Mouse (Mus musculus) stomach, embryonic 14.5 days (tissue): ENCODE results near the gene Bahcc1. TPM values are rescaled to one million over a fixed set of nuclear protein-coding genes. Genes with fewer than 3 reads are reported as not detected.

Experiments used
- ATAC-seq: fragments of 200-750 bp; cut with Nextera tagmentation; 2 replicates; pipeline ENCODE4 v1.8.0; 2017; ENCODE audit warnings: low read depth, moderate TSS enrichment; ENCODE audit not compliant: insufficient number of reproducible peaks, insufficient read depth, low FRiP score
- H3K27ac ChIP-seq: fragments of 300-500 bp; sonication (generic); 2 replicates; pipeline ENCODE4 v1.5.1; 2014; ENCODE audit warnings: mild to moderate bottlenecking, low read length, moderate library complexity, mixed read lengths
- H3K27me3 ChIP-seq: fragments of 300-500 bp; sonication (generic); 2 replicates; pipeline ENCODE4 v1.6.1; 2014; ENCODE audit warnings: low read length, control low read depth, mixed read lengths; ENCODE audit not compliant: control insufficient read depth, insufficient read depth
- H3K36me3 ChIP-seq: fragments of 300-500 bp; sonication (generic); 2 replicates; pipeline ENCODE4 v1.6.1; 2014; ENCODE audit warnings: mild to moderate bottlenecking, control low read depth, low read length, moderate library complexity, mixed read lengths; ENCODE audit not compliant: control insufficient read depth, insufficient read depth
- H3K4me1 ChIP-seq: fragments of 300-500 bp; sonication (generic); 2 replicates; pipeline ENCODE4 v1.6.1; 2014; ENCODE audit warnings: low read length, control low read depth, mixed read lengths; ENCODE audit not compliant: control insufficient read depth, insufficient read depth
- H3K4me2 ChIP-seq: fragments of 300-500 bp; sonication (generic); replicated peaks from 2 replicates; pipeline ENCODE4 v1.6.1; 2014; ENCODE audit warnings: low read depth, low read length, control low read depth
- H3K4me3 ChIP-seq: fragments of 300-500 bp; sonication (generic); 2 replicates; pipeline ENCODE4 v1.5.1; 2014; ENCODE audit warnings: low read depth, low read length, control low read depth
- H3K9ac ChIP-seq: fragments of 300-500 bp; sonication (generic); replicated peaks from 2 replicates; pipeline ENCODE4 v1.6.1; 2014; ENCODE audit warnings: low read depth, mild to moderate bottlenecking, control low read depth, low read length, moderate library complexity, mixed read lengths
- H3K9me3 ChIP-seq: fragments of 300-500 bp; sonication (generic); 2 replicates; pipeline ENCODE4 v1.6.1; 2016; ENCODE audit warnings: low read depth, low read length, control low read depth; ENCODE audit not compliant: control insufficient read depth
- WGBS: fragments of 180-500 bp; shearing (Covaris S2); extraction: QIAGEN DNeasy Blood & Tissue Kit; methylation state at CpG from one replicate; pipeline ENCODE4 v1.1.7; 2014; 5-methylcytosine and 5-hydroxymethylcytosine counted together
- polyA plus RNA-seq: library from polyadenylated mRNA; unstranded; fragments of >200 nt; fragmentation: Nextera tagmentation; extraction: Ambion mirVana; gene quantifications from 2 replicates; pipeline ENCODE4 v1.2.1, GENCODE M21; 2014

The Bahcc1 gene
- polyA plus RNA-seq, 1 experiment from 2014 or later = 13.4 TPM

DNA sequence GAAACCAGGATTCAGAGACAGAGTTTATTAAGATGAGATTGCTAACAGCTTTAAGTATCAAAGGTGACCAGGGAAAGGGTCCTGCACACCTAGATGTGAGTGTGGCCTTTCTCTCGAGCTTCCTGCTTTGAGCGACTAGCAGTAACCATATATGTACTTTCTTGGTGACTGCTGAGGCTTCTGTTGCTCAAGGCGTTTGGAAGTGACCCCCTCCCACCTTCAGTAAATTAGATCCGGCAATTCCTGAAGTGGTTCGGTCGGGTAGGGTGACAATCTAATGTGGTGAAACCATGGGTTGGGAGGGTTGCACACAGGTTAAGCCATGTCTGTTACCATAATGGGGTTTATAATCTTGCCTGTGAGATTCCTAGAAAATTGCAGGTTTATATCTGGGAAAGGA lies 79.3 kb downstream of the Bahcc1 start:
- H3K27me3 ChIP-seq = no peaks in the 10 kb centered on the region
- no peak for ATAC-seq
- no peaks in the 10 kb centered on the region for H3K9me3 ChIP-seq
- H3K27ac ChIP-seq = peak overlapping the region; percentile 89; the same call in 1 of the 2 replicates
- H3K4me3 ChIP-seq = no peak overlapping the region
- H3K36me3 ChIP-seq = no peaks in the 10 kb centered on the region
- H3K9ac ChIP-seq = no peak overlapping the region
- peaks cover 28% of the 10 kb centered on the region for H3K4me1 ChIP-seq
- H3K4me2 ChIP-seq = no peak overlapping the region
- 61% methylated on average over 6 of the region's 6 CpGs for WGBS

DNA sequence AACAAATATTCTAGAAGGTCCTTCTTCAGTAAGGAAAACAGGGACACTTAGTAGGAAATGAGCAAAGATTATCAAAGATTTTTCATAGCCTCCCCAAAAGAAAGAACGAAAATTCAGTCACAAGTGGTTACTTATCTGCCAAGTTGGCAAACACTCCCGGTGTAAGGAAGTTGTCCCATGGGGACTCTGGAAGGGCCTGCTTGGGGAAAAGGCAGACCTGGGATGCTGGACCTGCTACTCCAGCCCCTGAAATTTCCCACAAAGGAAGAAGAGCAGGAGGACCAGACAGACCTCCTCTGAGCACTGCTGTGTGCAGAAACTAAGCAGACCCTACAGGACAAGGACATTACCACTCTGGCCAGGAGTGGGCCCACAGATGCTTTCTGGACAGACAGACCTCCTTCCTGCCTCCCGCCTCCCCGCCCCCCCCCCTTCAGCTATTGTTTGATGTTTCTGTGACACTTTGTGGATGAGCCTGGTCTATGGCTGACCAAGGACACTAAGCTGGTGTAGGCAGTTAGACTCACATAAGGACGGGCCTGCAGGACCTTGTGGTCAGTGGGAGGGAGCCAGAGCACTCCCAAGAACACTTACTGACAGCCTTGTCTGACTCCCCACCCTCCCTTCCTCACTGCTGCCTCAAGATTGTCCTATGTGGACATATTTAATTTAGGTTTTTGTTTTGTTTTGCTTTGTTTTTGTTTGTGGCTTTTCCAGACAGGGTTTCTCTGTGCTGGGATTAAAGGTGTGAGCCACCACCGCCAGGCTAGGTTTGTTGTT lies 81.3 kb downstream of the Bahcc1 start:
- no peak overlapping the region for H3K9ac ChIP-seq
- H3K36me3 ChIP-seq = no peaks in the 10 kb centered on the region
- 51% methylated on average over 6 of the region's 6 CpGs for WGBS
- no peak overlapping the region for H3K4me3 ChIP-seq
- H3K27ac ChIP-seq = no peak overlapping the region
- H3K4me1 ChIP-seq = peaks cover 25% of the 10 kb centered on the region
- no peak for ATAC-seq
- H3K4me2 ChIP-seq = no peak overlapping the region
- no peaks in the 10 kb centered on the region for H3K9me3 ChIP-seq
- H3K27me3 ChIP-seq = no peaks in the 10 kb centered on the region

DNA sequence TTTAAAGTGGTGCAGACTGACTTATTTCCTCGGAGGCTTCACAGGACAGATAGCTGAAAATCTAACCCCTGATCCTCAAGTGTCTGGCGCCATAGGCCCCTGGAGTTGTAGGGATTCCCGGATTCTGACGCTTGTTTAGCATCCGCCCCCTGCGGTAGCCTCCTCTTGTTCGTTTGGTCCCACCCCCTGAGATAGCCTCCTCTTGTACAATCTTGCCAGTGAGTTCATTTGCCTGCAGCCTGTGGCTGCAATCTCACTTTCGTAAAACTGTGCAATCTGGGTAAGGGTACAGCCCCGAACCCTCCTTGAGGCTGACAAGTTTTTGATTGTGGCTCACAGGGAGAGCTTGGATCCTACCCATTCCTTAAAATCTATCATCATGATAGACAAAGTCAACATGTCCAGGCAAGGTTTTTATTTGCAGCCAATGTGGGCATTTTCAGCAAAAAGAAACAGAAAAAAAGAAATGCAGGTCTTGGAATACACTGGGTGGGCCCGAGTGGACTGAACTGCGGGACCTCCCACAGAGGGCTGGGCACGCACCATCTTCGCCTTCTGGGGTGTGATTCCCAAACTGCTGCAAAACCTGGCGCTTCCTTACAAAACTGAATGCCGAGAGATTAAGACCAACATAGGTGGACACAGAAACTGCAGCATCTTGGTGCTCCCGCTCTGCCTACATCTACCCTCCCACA lies 82.1 kb downstream of the Bahcc1 start:
- WGBS = 42% methylated on average over 16 of the region's 16 CpGs

DNA sequence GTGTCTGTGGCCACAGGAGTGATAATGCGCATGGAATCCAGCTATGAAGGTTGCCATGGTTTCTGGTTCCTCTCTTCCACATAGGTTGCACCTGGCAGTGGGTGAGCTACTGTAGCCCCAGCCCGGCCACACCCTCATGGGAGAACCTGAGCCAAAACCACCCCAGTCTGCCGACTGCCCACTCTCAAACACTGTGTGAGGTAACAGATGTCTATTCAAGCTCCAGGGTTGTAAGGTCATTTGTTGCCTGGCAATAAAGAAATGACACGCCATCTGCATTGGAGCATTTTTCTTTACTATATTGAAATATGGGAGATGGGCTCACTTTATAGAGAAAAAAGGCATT lies 82.6 kb downstream of the Bahcc1 start:
- Histone ChIP-seq H3K27me3 (no peaks in the 10 kb centered on the region), H3K4me1 (peaks cover 24% of the 10 kb centered on the region), H3K36me3 (no peaks in the 10 kb centered on the region), H3K9ac (no peak overlapping the region), H3K4me2 (peak overlapping the region; percentile 95), H3K9me3 (no peaks in the 10 kb centered on the region), H3K4me3 (peak overlapping the region; percentile 51), H3K27ac (peak overlapping the region; percentile 99)
- no peak for ATAC-seq
- WGBS = 16% methylated on average over 4 of the region's 4 CpGs

More for the DNA sequence above, 82.1 kb downstream of the Bahcc1 start:
- Histone ChIP-seq H3K9ac (no peak overlapping the region), H3K27ac (peak overlapping the region; percentile 99; the same call in 1 of the 2 replicates), H3K36me3 (no peaks in the 10 kb centered on the region), H3K9me3 (no peaks in the 10 kb centered on the region), H3K4me3 (no peak overlapping the region), H3K27me3 (no peaks in the 10 kb centered on the region), H3K4me1 (peaks cover 25% of the 10 kb centered on the region), H3K4me2 (peak overlapping the region; percentile 95)
- no peak for ATAC-seq

DNA sequence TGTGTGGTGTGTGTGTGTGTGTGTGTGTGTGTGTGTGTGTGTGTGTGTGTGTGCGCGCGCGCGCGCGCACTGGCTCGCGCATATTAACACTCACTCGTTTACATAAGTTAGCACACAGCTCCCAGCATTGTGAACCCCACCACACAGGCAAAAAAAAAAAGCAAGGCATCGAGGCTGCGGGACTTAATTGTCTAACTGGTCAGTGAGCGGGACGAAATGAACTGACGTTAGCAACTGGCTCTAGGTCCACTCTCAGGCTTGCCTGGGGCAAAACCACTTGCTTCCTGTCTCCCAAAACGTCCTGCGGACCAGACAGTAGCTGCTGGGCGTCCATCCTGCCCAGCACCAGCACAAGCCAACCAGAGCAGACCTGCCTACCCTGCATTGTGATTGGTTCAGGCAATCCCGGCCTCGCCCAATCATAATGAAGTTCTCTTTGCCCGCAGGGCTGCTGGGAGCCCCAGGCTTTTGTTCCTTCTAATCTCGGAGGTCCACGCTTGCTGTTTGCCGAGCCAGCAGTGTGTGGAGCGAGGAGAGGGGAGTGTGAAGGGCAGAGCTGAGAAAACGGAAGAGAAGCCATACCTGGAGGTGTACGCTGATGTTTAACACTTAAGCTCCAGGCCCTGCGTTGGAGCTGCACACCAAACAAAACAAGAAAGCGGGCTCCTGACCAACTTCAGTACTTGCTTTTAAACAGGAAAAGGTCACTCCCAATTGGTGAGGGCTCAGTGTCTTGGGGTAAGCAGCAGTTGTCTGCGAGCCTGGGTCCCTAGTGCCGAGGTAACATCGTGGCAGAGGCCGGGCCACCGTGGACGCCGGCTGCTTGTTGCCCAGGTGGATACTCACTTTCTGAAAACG lies 83.3 kb downstream of the Bahcc1 start:
- Histone ChIP-seq H3K9ac (peak overlapping the region; percentile 85), H3K27me3 (no peaks in the 10 kb centered on the region), H3K36me3 (no peaks in the 10 kb centered on the region), H3K9me3 (no peaks in the 10 kb centered on the region), H3K27ac (peak overlapping the region; percentile 99), H3K4me2 (peak overlapping the region; percentile 95), H3K4me3 (peak overlapping the region; percentile 51), H3K4me1 (peaks cover 21% of the 10 kb centered on the region)
- WGBS = 4% methylated on average over 37 of the region's 37 CpGs
- ATAC-seq = peak; percentile 95

DNA sequence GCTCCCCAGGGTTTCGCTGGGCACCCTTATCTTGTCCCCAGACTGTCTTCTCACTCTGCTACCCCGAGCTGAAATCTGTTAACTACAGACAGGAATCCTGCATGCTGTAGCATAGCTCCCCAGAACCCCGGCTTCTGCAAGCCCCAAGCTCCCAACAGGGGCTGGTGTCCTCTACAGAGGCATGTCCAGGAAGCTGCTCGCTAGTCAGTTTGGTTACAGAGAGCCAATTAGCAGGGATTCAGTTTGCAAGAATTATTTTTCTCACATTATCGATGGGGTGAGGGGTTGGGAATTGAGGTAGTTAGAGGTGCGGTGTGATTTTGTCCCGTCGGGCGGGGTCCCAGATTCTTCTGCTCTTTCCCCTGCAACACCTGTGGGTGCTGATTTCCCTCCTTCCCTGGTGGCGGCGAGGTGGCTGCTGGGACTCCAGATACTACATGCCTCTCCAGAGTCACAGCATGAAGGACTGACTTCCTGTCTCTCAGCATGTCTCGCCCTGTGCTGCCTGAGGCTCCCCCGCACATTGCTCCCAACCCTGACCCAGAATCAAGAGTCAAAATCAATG lies 84.0 kb downstream of the Bahcc1 start:
- Histone ChIP-seq H3K9ac (peak overlapping the region; percentile 85), H3K27ac (peak overlapping the region; percentile 99), H3K4me1 (peaks cover 15% of the 10 kb centered on the region), H3K9me3 (no peaks in the 10 kb centered on the region), H3K36me3 (no peaks in the 10 kb centered on the region), H3K4me3 (peak overlapping the region; percentile 51), H3K27me3 (no peaks in the 10 kb centered on the region), H3K4me2 (peak overlapping the region; percentile 95)
- ATAC-seq = 0 out of 2 replicates have a peak, but pooled peaks have one; percentile 15
- 12% methylated on average over 13 of the region's 13 CpGs for WGBS

DNA sequence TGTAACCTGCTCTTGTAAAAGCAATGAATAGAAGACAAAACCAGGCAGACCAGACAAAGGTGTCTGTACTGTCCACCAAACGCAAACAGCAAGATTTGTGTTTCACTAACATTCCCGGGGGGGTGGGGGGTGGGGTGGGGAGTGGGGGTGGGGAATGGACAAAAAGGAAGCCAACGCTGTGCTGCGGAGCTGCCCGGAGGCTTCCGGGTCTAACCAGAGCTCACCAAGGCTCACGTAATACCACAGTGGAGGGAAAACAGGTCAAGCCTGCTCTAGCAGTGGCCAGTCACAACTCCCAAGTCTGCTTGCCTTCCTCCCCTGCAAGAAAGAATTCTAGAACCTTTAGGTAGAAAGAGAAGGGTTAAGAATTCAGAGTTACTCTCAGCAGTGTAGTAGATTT lies 84.7 kb downstream of the Bahcc1 start:
- peak overlapping the region; percentile 95 for H3K4me2 ChIP-seq
- H3K4me1 ChIP-seq = peaks cover 15% of the 10 kb centered on the region
- ATAC-seq = no peak
- no peak overlapping the region for H3K4me3 ChIP-seq
- peak overlapping the region; percentile 99 for H3K27ac ChIP-seq
- no peaks in the 10 kb centered on the region for H3K36me3 ChIP-seq
- no peak overlapping the region for H3K9ac ChIP-seq
- no peaks in the 10 kb centered on the region for H3K9me3 ChIP-seq
- WGBS = 52% methylated on average over 7 of the region's 7 CpGs
- H3K27me3 ChIP-seq = no peaks in the 10 kb centered on the region

DNA sequence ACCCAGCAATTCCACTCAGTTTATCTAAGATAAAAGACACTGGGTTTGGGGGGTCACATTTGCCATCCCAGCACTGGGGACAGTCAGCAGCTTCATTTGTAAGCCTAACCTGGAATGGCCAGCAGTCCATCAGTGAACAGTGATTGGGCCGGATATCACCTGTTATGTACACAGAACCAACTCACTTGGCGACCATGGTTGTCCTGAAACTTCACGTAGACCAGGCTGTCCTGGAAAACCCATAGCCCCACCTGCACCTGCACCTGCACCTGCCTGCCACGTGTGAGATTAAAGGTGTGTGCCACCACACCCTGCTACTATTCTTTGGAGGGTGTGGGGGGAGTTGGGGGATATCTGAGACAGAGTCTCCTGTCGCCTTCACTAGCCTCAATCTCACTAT lies 86.6 kb downstream of the Bahcc1 start:
- ATAC-seq = no peak
- WGBS = 79% methylated on average over 5 of the region's 5 CpGs
- H3K9me3 ChIP-seq = no peaks in the 10 kb centered on the region

More for the DNA sequence above, 86.6 kb downstream of the Bahcc1 start:
- Histone ChIP-seq H3K4me1 (peaks cover 15% of the 10 kb centered on the region), H3K27me3 (no peaks in the 10 kb centered on the region), H3K36me3 (no peaks in the 10 kb centered on the region), H3K4me2 (no peak overlapping the region), H3K27ac (no peak overlapping the region), H3K9ac (no peak overlapping the region), H3K4me3 (no peak overlapping the region)
